Mouse (Mus musculus): ENCODE measurements around the gene Kmt2c.

The Kmt2c gene

GRCm38 (mm10) chr5:25498346-25498820 lies at the start of gene Kmt2c:
TSS of gene Kmt2c (minus strand) at chr5:25498783.
- peak; percentile 84 to 85 for DNase-seq (ENCODE audit: low spot score in 2 of 2)

- DNase-seq (ENCODE audit: low spot score in 2 of 2): peak in 1 of 2 experiments; percentile 0
These were observed 48.3 kb upstream of the Kmt2c start for GRCm38 (mm10) chr5:25546912-25547311.

GRCm38 (mm10) chr5:25544566-25544965 lies 46.0 kb upstream of the Kmt2c start:
- no peak for DNase-seq (ENCODE audit: low spot score in 2 of 2)

- no peak for DNase-seq (ENCODE audit: low spot score in 2 of 2)
These were observed 45.5 kb upstream of the Kmt2c start for GRCm38 (mm10) chr5:25544061-25544460.

GRCm38 (mm10) chr5:25541661-25542060 lies 43.1 kb upstream of the Kmt2c start:
- DNase-seq (ENCODE audit: low spot score in 2 of 2): no peak

- DNase-seq (ENCODE audit: low spot score in 2 of 2): no peak
These were observed 42.3 kb upstream of the Kmt2c start for GRCm38 (mm10) chr5:25540921-25541320.

- no peak for DNase-seq (ENCODE audit: low spot score in 2 of 2)
These were observed 41.8 kb upstream of the Kmt2c start for GRCm38 (mm10) chr5:25540412-25540811.

- DNase-seq (ENCODE audit: low spot score in 2 of 2): no peak
These were observed 38.4 kb upstream of the Kmt2c start for GRCm38 (mm10) chr5:25536921-25537409.

GRCm38 (mm10) chr5:25536451-25536850 lies 37.9 kb upstream of the Kmt2c start:
- DNase-seq (ENCODE audit: low spot score in 2 of 2): no peak

GRCm38 (mm10) chr5:25535566-25535965 lies 37.0 kb upstream of the Kmt2c start:
- DNase-seq (ENCODE audit: low spot score in 2 of 2): no peak

- DNase-seq (ENCODE audit: low spot score in 2 of 2): no peak
These were observed 34.7 kb upstream of the Kmt2c start for GRCm38 (mm10) chr5:25533298-25533697.

GRCm38 (mm10) chr5:25532256-25533147 lies 33.9 kb upstream of the Kmt2c start:
- DNase-seq (ENCODE audit: low spot score in 2 of 2): no peak

GRCm38 (mm10) chr5:25530629-25531028 lies 32.0 kb upstream of the Kmt2c start:
- DNase-seq (ENCODE audit: low spot score in 2 of 2): no peak

GRCm38 (mm10) chr5:25529529-25530421 lies 31.2 kb upstream of the Kmt2c start:
- peak; percentile 100 for DNase-seq (ENCODE audit: low spot score in 2 of 2)

GRCm38 (mm10) chr5:25528851-25529528 lies 30.4 kb upstream of the Kmt2c start:
- no peak for DNase-seq (ENCODE audit: low spot score in 2 of 2)

- no peak for DNase-seq (ENCODE audit: low spot score in 2 of 2)
These were observed 29.4 kb upstream of the Kmt2c start for GRCm38 (mm10) chr5:25527971-25528370.

- peak; percentile 46 to 51 for DNase-seq (ENCODE audit: low spot score in 2 of 2)
These were observed 28.3 kb upstream of the Kmt2c start for GRCm38 (mm10) chr5:25526926-25527325.

- DNase-seq (ENCODE audit: low spot score in 2 of 2): no peak
These were observed 27.5 kb upstream of the Kmt2c start for GRCm38 (mm10) chr5:25526116-25526515.

GRCm38 (mm10) chr5:25521461-25521860 lies 22.9 kb upstream of the Kmt2c start:
- DNase-seq (ENCODE audit: low spot score in 2 of 2): no peak

GRCm38 (mm10) chr5:25519820-25520219 lies 21.2 kb upstream of the Kmt2c start:
- DNase-seq (ENCODE audit: low spot score in 2 of 2): no peak

- DNase-seq (ENCODE audit: low spot score in 2 of 2): no peak
These were observed 19.0 kb upstream of the Kmt2c start for GRCm38 (mm10) chr5:25517550-25517949.
